Mouse (Mus musculus) liver, embryonic 14.5 days (tissue): ENCODE measurements around the gene Il4.

Experiments used
- CTCF ChIP-seq: IDR thresholded peaks from 2 replicates; pipeline ENCODE4 v1.5.1; 2016; ENCODE audit warnings: antibody characterized with exemption, low read depth, control low read depth
- EP300 ChIP-seq: IDR thresholded peaks from 2 replicates; pipeline ENCODE4 v1.6.1; 2016; ENCODE audit warnings: antibody characterized with exemption, low read depth

DNA sequence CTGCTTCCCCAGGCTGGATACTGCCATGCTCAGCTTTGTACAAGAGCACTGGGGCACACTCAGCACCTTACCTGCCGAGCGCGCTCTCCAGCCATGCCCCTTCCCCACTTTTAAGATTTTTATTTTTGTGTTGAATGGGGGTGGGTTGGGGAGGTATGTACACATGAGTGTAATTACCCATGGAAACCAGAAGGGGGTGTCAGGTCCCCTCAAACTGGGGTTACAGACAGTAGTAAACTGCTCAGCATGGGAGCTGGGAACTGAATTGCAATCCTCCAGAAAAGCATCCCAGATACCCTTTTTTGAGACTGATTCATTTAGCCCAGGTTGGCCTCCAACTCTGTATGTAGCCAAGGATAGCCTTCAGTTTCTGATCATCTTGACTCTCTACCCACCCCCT is 13.5 kb downstream of the Il4 start:
- TF ChIP-seq CTCF: peak; percentile 48
- TF ChIP-seq EP300: no peak
